Mouse (Mus musculus): ENCODE results near the gene Prok1. TPM values are rescaled to one million over a fixed set of nuclear protein-coding genes. Genes with fewer than 3 reads are reported as not detected.
A peak's percentile ranks its signal among the peaks of the same experiment; 100 is the strongest.

The Prok1 gene
- 0.09 TPM in 1 of 2 replicates, not detected in the other for polyA plus RNA-seq (2015; fragmentation: Nextera tagmentation; extraction: Ambion mirVana)

DNA sequence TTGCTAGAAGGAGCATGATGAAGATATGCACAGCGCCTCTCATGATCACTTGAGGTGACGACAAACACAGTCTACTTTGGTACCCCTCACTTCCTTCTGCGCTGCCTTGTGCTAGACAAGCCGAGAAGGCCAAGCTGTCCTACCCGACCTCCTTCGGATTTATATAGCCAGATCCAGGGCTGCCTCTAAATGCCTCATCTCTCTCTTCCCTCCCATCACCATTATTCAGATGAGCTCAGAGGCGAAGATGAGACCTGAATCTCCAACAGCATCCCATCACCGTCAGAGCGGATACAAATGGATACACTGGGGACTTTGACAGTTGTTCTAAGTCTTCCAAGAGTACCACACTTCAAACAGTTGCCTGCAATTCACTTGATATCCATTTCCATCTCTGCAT lies at the start of gene Prok1:
Gene Prok1, minus strand, starts transcription at position 101 of the 400 bp plus-strand sequence.
- H3K4me2 ChIP-seq (replicated peaks; ENCODE audit: low read depth), result no peak within 1 kb of the TSS
- no peaks in the 10 kb centered on the region for H3K36me3 ChIP-seq (ENCODE audit: control insufficient read depth, insufficient read depth)
- no peak within 1 kb of the TSS for H3K4me3 ChIP-seq (ENCODE audit: low read depth, low read length)
- H3K9me3 ChIP-seq (ENCODE audit: control insufficient read depth), result no peaks in the 10 kb centered on the region
- ATAC-seq, result no peak
- H3K9ac ChIP-seq (ENCODE audit: low read depth, low read length), result no peak within 1 kb of the TSS
- no peak for TF ChIP-seq CTCF (IDR thresholded peaks at IDR 0.05; ENCODE audit: low read depth)
- H3K27me3 ChIP-seq (replicated peaks; ENCODE audit: control insufficient read depth, insufficient read depth, low read length), result no peaks in the 10 kb centered on the region
- no peaks in the 10 kb centered on the region for H3K4me1 ChIP-seq (replicated peaks; ENCODE audit: control insufficient read depth, insufficient read depth, low read length)
- H3K27ac ChIP-seq (ENCODE audit: low read depth, low read length), result no peak within 1 kb of the TSS
- 88% methylated on average over 9 of the region's 9 CpGs for WGBS

DNA sequence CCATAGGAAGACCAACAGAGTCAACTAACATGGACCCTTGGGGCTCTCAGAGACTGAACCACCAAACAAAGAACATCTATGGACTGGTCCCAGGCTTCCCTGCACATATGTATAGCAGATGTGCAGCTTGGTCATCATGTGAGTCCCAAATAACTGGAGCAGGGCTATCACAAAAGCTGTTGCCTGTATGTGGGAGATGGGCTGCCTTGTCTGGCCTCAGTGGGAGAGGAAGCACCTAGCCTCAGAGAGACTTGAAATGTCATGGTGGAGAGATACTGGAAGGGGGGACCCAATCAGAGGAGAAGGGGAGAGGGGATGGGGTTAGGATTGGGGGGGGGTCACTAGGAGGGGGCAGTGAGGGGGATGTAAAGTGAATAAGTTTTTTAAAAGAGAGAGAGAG lies 47.8 kb upstream of the Prok1 start:
- no peak overlapping the region for H3K4me2 ChIP-seq (replicated peaks; ENCODE audit: low read depth)
- H3K27ac ChIP-seq (ENCODE audit: low read depth, low read length), result no peak overlapping the region
- peaks cover 21% of the 10 kb centered on the region for H3K36me3 ChIP-seq (ENCODE audit: control insufficient read depth, insufficient read depth)
- no peaks in the 10 kb centered on the region for H3K4me1 ChIP-seq (replicated peaks; ENCODE audit: control insufficient read depth, insufficient read depth, low read length)
- TF ChIP-seq CTCF (IDR thresholded peaks at IDR 0.05; ENCODE audit: low read depth), result no peak
- H3K27me3 ChIP-seq (replicated peaks; ENCODE audit: control insufficient read depth, insufficient read depth, low read length), result no peaks in the 10 kb centered on the region
- no peak for ATAC-seq
- H3K4me3 ChIP-seq (ENCODE audit: low read depth, low read length), result no peak overlapping the region
- no peak overlapping the region for H3K9ac ChIP-seq (ENCODE audit: low read depth, low read length)
- H3K9me3 ChIP-seq (ENCODE audit: control insufficient read depth), result no peaks in the 10 kb centered on the region

DNA sequence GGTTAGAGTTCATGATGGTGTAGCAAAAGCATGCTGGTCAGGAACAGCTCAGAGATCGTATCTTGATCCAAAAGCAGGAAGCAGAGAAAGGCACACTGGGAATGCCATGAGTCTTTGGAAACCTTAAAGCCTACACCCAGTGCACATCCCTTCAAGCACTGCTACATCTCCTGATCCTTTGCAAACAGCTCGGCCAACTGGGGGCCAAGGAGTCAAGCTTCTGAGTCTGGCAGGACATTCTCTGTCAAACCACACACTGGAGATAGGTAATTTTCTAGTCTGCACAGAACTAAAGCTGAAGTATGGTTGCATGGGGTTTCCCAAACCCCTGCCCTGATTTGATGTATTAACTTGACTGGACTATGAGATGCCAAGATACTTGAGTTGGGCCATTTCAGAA lies 46.6 kb upstream of the Prok1 start:
- Histone ChIP-seq H3K36me3 (ENCODE audit: control insufficient read depth, insufficient read depth) (peaks cover 28% of the 10 kb centered on the region), H3K27me3 (replicated peaks; ENCODE audit: control insufficient read depth, insufficient read depth, low read length) (no peaks in the 10 kb centered on the region), H3K9me3 (ENCODE audit: control insufficient read depth) (no peaks in the 10 kb centered on the region), H3K4me2 (replicated peaks; ENCODE audit: low read depth) (no peak overlapping the region), H3K9ac (ENCODE audit: low read depth, low read length) (no peak overlapping the region), H3K4me3 (ENCODE audit: low read depth, low read length) (no peak overlapping the region), H3K27ac (ENCODE audit: low read depth, low read length) (no peak overlapping the region), H3K4me1 (replicated peaks; ENCODE audit: control insufficient read depth, insufficient read depth, low read length) (no peaks in the 10 kb centered on the region)
- no peak for TF ChIP-seq CTCF (IDR thresholded peaks at IDR 0.05; ENCODE audit: low read depth)
- 82% methylated on average over 2 of the region's 2 CpGs for WGBS
- ATAC-seq, result no peak

DNA sequence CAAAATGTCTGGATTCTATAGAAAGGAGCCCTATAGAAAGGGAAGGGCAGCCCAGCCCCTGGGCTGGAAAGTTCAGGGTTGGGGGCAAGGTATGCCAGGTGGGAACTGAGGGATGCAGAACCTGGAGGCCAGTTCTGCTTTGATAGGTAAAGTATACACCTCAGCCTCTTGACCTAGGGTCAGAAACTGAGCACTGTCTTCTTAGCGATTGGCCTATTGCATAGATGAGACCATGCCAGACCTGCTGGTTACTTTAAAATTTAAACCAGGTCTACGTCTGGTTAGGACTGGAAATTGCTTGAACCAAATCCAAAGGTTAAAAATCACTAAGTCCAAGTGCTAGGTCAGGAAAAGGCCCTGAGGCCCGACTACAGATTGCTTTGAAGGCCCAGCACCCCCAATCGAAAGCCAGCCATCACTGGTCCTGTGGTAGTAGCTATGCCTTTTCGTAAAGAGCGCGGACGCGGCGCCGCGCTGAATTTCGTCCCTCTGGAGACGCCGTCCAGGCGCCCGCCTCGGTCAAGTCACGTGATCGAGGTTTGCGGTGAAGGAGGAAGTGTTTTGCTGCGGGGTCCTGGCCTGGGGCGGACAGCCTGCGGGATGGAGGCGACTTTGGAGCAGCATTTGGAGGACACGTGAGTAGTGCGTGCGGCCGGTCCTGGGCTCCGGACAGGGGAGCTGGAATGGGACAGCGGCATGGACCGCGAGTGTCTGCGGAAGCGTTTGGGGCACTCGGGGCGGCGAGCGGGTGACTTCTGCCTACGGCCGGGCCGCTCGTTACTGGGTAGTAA lies 39.2 kb upstream of the Prok1 start, which contains the start of gene Lamtor5:
Gene Lamtor5, plus strand, starts transcription at position 380 of the 791 bp plus-strand sequence.
- peak; percentile 91 for ATAC-seq
- H3K36me3 ChIP-seq (ENCODE audit: control insufficient read depth, insufficient read depth), result peaks cover 14% of the 10 kb centered on the region
- H3K4me3 ChIP-seq (ENCODE audit: low read depth, low read length), result peak within 1 kb of the TSS; percentile 83
- WGBS, result 1% methylated on average over 43 of the region's 43 CpGs
- no peaks in the 10 kb centered on the region for H3K9me3 ChIP-seq (ENCODE audit: control insufficient read depth)
- no peaks in the 10 kb centered on the region for H3K27me3 ChIP-seq (replicated peaks; ENCODE audit: control insufficient read depth, insufficient read depth, low read length)
- H3K9ac ChIP-seq (ENCODE audit: low read depth, low read length), result peak within 1 kb of the TSS; percentile 75
- H3K4me1 ChIP-seq (replicated peaks; ENCODE audit: control insufficient read depth, insufficient read depth, low read length), result no peaks in the 10 kb centered on the region
- peak within 1 kb of the TSS; percentile 42; the same call in 1 of the 2 replicates for H3K27ac ChIP-seq (ENCODE audit: low read depth, low read length)
- peak within 1 kb of the TSS; percentile 75 for H3K4me2 ChIP-seq (replicated peaks; ENCODE audit: low read depth)
- no peak for TF ChIP-seq CTCF (IDR thresholded peaks at IDR 0.05; ENCODE audit: low read depth)

DNA sequence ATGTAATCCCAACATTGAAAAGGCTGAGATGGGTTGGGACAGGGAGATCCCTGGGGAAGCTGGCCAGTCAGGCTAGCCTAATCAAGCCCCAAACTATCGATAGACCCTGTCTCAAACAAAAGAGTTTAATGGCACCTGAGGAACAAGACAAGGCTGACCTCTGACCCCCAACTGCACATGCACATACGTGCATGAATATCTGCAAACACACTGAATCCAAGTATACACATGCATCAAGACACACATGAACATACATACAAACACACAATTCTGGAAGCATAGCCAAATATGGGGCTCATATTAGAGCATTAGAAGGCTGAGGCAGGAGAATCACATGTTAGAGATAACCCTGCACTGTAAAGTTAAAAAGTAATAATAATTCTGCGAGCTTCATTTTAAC lies 37.1 kb upstream of the Prok1 start:
- Histone ChIP-seq H3K27ac (ENCODE audit: low read depth, low read length) (no peak overlapping the region), H3K36me3 (ENCODE audit: control insufficient read depth, insufficient read depth) (0 out of 2 replicates have a peak, but pooled peaks cover under 1% of the 10 kb centered on the region), H3K4me1 (replicated peaks; ENCODE audit: control insufficient read depth, insufficient read depth, low read length) (no peaks in the 10 kb centered on the region), H3K9me3 (ENCODE audit: control insufficient read depth) (no peaks in the 10 kb centered on the region), H3K9ac (ENCODE audit: low read depth, low read length) (no peak overlapping the region), H3K27me3 (replicated peaks; ENCODE audit: control insufficient read depth, insufficient read depth, low read length) (no peaks in the 10 kb centered on the region), H3K4me3 (ENCODE audit: low read depth, low read length) (no peak overlapping the region), H3K4me2 (replicated peaks; ENCODE audit: low read depth) (no peak overlapping the region)
- no peak for TF ChIP-seq CTCF (IDR thresholded peaks at IDR 0.05; ENCODE audit: low read depth)
- no peak for ATAC-seq
- WGBS, result 75% methylated on average over 3 of the region's 3 CpGs

DNA sequence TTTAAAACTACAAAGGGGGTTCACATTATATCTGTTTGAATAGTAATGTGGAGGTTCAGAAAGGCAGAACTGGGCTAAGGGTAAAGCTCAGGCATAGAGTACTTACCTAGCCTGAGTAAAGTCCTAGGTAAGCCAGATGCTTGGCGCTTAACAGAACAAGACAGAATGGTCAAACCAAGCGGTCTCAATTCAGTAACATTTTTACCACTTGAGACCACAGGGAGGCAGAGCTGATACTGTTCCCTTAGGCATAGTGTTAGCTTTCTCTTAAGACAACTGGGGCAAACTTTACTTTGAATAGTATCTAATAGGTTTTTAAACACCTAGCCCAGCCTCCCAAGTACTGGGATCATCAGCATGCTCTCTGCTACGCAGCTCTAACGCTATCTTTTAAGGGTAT lies 36.5 kb upstream of the Prok1 start:
- no peaks in the 10 kb centered on the region for H3K27me3 ChIP-seq (replicated peaks; ENCODE audit: control insufficient read depth, insufficient read depth, low read length)
- no peaks in the 10 kb centered on the region for H3K36me3 ChIP-seq (ENCODE audit: control insufficient read depth, insufficient read depth)
- no peak for ATAC-seq
- no peak overlapping the region for H3K4me3 ChIP-seq (ENCODE audit: low read depth, low read length)
- no peaks in the 10 kb centered on the region for H3K4me1 ChIP-seq (replicated peaks; ENCODE audit: control insufficient read depth, insufficient read depth, low read length)
- 51% methylated on average over 4 of the region's 4 CpGs for WGBS
- no peaks in the 10 kb centered on the region for H3K9me3 ChIP-seq (ENCODE audit: control insufficient read depth)
- peak; percentile 52 for TF ChIP-seq CTCF (IDR thresholded peaks at IDR 0.05; ENCODE audit: low read depth)
- H3K27ac ChIP-seq (ENCODE audit: low read depth, low read length), result no peak overlapping the region
- H3K4me2 ChIP-seq (replicated peaks; ENCODE audit: low read depth), result no peak overlapping the region
- H3K9ac ChIP-seq (ENCODE audit: low read depth, low read length), result no peak overlapping the region
